Mouse (Mus musculus): ENCODE results near the gene Slc35a2. TPM values are rescaled to one million over a fixed set of nuclear protein-coding genes. Genes with fewer than 3 reads are reported as not detected.
"Not testable (repeated sequence)": the region's sequence is repeated elsewhere in the genome, so short reads cannot be mapped to it uniquely, and the experiment has no call there.

Gene Slc35a2
- total RNA-seq, 1 experiment from 2014 or later: 17.2 TPM

DNA sequence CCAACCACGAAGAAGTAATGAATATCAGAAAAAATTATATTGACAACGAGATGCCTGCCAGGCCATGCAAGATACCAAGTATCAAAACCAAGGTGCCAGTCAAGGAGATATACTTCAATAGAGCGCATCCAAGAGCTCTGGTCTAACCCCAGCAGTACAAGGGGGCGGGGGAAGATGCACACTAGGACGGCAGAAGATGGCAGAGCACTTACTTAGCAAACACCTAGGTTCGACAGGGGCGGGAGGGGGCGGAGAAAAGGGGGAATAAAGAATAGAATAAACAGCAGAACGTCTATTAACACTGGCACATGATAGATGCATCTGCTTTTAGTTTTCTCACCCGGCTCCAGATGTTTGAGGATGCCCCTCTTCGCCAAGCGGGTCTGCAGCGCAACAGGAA is 14.4 kb downstream of the Slc35a2 start:
- no peak for ATAC-seq (replicated peaks in 1 of 2; ENCODE audit: insufficient read depth in 1 of 2, low FRiP score in 2 of 2, low TSS enrichment in 1 of 2, low read depth in 1 of 2, poor library complexity in 2 of 2, severe bottlenecking in 2 of 2)

DNA sequence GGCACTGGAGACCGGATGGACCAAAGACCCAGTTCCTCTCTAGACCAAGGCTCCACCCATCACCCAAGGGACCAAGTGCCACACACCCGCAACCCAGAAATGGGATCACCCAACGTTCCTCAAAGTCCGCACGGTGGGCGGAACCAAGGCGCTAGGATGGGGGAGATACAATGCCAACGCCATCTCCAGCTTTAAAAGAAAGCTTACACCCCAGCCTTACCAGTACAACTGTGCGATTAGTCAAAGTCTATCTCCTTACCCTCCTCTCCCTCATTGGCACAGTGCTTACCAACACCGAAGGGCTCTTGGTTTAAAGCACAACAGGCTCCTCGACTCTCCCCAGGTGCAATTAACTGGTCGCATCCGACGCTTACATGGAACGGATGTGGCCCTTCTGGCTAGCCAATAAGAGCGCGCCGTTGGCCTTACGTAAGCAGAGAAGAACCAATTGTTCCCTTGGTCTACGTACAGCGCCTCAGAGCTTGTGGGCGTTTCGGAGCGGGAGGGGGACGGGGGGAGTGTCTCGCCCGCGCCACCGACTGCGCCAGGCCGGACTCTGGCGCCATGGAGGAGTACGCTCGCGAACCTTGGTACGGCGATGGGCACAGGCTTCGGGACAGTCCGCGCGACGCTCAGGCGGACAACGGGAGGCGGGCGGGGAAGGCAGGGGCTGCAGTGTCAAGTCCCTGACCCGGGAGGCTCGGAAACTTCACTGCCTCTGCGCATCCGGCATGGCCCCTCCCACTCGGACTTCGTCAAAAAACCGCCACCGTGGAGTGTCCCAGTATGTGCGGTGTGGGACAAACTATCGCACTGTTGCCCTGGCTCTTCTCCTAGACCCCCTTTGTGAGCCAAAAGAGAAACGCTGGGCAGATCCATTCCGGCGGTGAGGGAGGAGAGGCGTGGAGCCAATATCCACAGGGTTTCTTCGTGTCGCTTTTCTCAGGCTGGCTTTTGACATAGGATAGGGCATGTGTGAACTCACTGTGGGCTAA is 15.3 kb downstream of the Slc35a2 start, which contains the start of the genes Pqbp1 and Timm17b:
Pqbp1 (minus strand) TSS at position 390 of the 995 bp plus-strand sequence.
Timm17b (plus strand) TSS at position 478 of the 995 bp plus-strand sequence.
- ATAC-seq (replicated peaks in 1 of 2; ENCODE audit: insufficient read depth in 1 of 2, low FRiP score in 2 of 2, low TSS enrichment in 1 of 2, low read depth in 1 of 2, poor library complexity in 2 of 2, severe bottlenecking in 2 of 2): peak; percentile 97 to 98

DNA sequence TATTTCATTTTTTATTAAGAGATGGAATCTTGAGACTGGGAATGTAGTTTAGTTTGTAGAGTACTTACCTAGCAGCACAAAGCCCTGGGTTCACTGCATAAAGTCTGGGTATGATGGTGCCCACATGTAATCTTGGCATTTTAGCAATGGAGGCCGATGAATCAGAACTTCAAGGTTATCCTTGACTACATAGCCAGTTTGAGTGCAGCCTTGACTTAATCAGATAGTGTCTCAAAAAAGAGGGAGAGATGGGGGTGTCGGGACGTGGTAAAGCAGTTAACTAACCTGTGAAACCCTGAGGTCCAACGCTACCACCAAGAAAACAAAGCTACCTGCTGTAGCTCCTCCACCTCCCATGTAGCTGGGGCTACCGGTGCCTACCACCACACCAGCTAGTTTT is 20.6 kb downstream of the Slc35a2 start:
- no peak for ATAC-seq (replicated peaks in 1 of 2; ENCODE audit: insufficient read depth in 1 of 2, low FRiP score in 2 of 2, low TSS enrichment in 1 of 2, low read depth in 1 of 2, poor library complexity in 2 of 2, severe bottlenecking in 2 of 2)

DNA sequence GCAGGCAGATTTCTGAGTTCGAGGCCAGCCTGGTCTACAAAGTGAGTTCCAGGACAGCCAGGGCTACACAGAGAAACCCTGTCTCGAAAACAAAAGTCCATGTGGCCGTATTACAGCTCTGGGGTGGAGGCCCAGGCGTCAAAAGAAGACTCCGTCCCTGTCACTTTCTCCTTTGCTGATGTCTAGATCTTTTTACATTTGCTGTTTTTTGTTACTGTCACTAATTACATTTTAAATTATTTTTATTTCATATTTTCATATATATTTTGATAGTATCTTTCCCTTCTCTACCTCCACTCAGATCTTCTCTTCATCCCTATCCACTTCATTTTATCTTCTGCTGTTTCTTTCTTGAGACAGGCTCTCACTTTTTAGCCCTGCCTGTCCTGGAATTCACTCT is 23.9 kb downstream of the Slc35a2 start, which contains the start of gene Gm10491:
Gm10491 (minus strand) TSS at position 101 of the 400 bp plus-strand sequence.
- no peak for ATAC-seq (replicated peaks in 1 of 2; ENCODE audit: insufficient read depth in 1 of 2, low FRiP score in 2 of 2, low TSS enrichment in 1 of 2, low read depth in 1 of 2, poor library complexity in 2 of 2, severe bottlenecking in 2 of 2)

DNA sequence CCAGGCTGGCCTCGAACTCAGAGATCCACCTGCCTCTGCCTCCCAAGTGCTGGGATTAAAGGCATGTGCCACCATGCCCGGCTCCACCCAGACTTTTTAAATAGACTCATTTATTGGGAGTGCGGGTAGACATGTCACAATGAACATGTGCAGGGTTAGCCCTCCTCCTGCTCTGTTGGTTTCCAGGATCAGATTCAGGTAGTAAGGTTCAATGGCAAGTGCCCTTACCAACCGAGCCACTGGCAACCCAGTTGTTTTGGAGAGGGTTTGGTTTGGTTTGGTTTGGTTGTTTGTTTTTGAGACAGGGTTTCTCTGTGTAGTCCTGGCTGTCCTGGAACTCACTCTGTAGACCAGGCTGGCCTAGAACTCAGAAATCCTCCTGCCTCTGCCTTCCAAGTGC is 25.4 kb downstream of the Slc35a2 start, which contains the start of gene Gm10490:
Gm10490 (plus strand) TSS at position 301 of the 400 bp plus-strand sequence.
- ATAC-seq (replicated peaks in 1 of 2; ENCODE audit: insufficient read depth in 1 of 2, low FRiP score in 2 of 2, low TSS enrichment in 1 of 2, low read depth in 1 of 2, poor library complexity in 2 of 2, severe bottlenecking in 2 of 2): not testable (repeated sequence)

DNA sequence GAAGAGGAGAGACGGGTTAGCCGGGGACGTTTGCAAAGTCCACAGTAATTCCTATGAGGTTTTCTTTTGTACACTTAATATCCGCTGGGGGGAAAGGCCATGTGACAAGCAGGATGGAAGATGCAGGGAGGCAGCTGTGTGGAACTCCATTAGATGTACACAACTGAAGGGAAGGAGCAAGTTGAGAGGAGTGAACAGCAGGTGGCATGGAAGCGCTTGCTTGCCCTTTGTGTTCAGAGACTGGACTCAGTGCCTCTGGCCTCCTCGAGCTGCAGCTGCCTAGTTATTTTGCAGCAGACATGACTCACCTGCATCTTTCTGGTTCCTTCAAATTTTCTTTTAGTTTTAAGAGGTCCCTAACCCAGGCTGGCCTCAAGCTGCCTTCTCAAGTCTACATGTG is 26.6 kb downstream of the Slc35a2 start:
- no peak for ATAC-seq (replicated peaks in 1 of 2; ENCODE audit: insufficient read depth in 1 of 2, low FRiP score in 2 of 2, low TSS enrichment in 1 of 2, low read depth in 1 of 2, poor library complexity in 2 of 2, severe bottlenecking in 2 of 2)

DNA sequence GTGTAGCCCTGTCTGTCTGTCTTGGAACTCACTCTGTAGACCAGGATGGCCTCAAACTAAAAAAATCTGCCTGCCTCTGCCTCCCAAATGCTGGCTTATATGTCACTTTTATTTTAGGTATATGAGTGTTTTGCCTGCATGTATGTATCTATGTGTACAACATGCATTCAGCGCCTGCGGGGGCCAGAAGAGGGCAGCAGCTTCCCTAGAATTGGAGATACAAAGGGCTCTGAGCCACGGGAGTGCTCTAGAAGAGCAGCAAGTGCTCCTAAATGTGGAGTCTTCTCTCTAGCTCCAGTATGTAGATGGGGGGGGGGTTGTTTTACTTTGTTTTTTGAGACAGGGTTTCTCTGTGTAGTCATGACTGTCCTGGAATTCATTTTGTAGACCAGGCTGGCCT is 31.8 kb downstream of the Slc35a2 start:
- ATAC-seq (replicated peaks in 1 of 2; ENCODE audit: insufficient read depth in 1 of 2, low FRiP score in 2 of 2, low TSS enrichment in 1 of 2, low read depth in 1 of 2, poor library complexity in 2 of 2, severe bottlenecking in 2 of 2): peak; percentile 59 to 77; a peak in 3 of 4 replicates

DNA sequence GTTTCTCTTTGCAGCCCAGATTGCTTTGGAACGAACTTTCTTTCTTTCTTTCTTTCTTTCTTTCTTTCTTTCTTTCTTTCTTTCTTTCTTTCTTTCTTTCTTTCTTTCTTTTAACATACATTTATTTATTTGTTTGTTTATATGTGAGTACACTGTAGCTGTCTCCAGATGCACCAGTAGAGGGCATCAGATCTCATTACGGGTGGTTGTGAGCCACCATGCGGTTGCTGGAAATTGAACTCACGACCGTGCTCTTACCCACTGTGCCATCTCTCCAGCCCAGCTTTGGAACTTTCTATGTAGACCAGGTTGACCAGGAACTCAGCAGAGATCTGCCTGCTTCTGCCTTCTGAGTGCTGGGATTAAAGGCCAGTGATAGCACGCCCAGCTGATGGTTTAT is 34.1 kb downstream of the Slc35a2 start:
- ATAC-seq (replicated peaks in 1 of 2; ENCODE audit: insufficient read depth in 1 of 2, low FRiP score in 2 of 2, low TSS enrichment in 1 of 2, low read depth in 1 of 2, poor library complexity in 2 of 2, severe bottlenecking in 2 of 2): not testable (repeated sequence)

DNA sequence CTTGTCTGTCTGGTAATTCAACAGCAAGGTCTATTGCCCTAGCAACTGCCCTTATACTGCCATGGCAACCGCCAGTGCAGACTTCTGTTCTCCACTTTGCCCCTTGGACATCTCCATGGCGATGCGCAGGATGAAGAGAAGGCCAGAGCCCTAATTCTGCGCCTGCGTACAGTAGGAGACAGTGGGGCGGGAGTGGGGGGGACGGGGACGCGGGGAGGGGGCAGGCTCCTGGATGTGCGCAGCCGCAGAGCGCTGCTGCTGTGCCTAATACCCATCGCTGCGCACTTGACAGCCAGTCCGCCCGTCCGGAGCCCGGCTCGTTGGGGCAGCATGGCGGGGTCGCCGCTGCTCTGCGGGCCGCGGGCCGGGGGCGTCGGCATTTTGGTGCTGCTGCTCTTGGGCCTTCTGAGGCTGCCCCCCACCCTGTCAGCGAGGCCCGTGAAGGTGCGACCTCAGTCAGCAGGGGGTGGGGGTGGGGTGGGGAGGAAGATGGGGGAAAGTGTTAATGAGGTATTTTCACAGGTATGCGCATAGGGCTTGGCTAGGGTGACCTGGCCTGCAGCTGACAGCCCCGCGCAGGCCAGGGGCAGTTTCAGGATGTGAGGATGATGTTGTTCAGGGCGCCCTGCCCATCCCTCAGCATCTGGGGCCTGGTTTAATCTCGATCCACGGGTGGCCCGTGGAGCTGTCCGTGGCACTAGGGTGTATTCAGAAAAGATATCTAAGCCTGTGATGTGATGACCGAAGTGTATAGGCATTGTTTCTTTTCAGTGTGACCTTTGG is 36.0 kb downstream of the Slc35a2 start, which contains the start of gene Pcsk1n:
Pcsk1n (plus strand) TSS at position 222 of the 783 bp plus-strand sequence.
- no peak for ATAC-seq (replicated peaks in 1 of 2; ENCODE audit: insufficient read depth in 1 of 2, low FRiP score in 2 of 2, low TSS enrichment in 1 of 2, low read depth in 1 of 2, poor library complexity in 2 of 2, severe bottlenecking in 2 of 2)

DNA sequence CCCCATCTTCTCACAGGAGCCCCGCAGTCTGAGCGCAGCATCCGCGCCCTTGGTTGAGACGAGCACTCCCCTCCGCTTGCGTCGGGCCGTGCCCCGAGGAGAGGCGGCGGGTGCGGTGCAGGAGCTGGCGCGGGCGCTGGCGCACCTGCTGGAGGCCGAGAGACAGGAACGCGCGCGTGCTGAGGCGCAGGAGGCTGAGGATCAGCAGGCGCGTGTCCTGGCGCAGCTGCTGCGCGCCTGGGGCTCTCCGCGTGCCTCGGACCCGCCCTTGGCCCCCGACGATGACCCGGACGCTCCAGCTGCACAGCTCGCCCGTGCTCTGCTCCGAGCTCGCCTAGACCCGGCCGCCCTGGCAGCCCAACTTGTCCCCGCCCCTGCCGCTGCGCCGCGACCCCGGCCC is 38.2 kb downstream of the Slc35a2 start:
- ATAC-seq (replicated peaks in 1 of 2; ENCODE audit: insufficient read depth in 1 of 2, low FRiP score in 2 of 2, low TSS enrichment in 1 of 2, low read depth in 1 of 2, poor library complexity in 2 of 2, severe bottlenecking in 2 of 2): no peak

DNA sequence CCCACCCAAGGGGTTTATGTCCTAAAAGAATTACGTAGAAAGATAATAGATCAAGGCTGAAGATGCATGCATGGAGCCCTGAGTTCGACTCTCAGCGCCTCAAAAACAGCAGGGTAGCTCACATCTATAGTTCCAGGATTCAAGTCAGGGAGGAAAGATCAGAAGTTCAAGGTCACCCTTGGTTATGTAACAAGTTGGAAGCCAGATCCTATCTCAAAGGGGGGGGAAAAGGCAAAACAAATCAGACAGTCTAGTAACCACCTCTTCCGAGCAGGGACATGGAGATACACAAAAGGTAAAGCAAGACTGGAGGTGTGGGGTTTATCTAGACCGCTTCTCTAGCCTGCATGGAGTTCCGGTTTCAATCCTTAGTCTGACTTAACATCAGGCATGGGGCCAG is 42.4 kb downstream of the Slc35a2 start:
- ATAC-seq (replicated peaks in 1 of 2; ENCODE audit: insufficient read depth in 1 of 2, low FRiP score in 2 of 2, low TSS enrichment in 1 of 2, low read depth in 1 of 2, poor library complexity in 2 of 2, severe bottlenecking in 2 of 2): no peak

DNA sequence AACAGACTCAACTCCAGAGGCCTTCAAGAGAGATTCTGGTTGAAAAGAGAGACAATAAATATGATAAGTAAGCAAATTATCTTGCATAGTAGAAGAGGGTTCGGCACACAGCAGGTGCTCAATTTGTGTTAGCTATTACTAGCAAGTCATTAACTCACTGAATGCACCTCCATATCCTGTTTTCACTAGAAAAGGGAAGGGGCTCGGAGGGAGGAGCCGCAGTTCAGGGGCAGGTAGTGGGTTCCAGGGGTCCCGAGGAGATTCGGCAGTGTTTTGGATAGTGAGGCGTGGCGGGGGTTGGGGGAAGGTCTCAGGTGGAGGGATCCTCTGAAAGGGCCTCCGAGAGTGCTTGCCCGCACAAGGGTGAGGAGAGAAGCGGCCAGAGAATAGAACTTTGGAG is 43.3 kb downstream of the Slc35a2 start:
- ATAC-seq (replicated peaks in 1 of 2; ENCODE audit: insufficient read depth in 1 of 2, low FRiP score in 2 of 2, low TSS enrichment in 1 of 2, low read depth in 1 of 2, poor library complexity in 2 of 2, severe bottlenecking in 2 of 2): no peak

DNA sequence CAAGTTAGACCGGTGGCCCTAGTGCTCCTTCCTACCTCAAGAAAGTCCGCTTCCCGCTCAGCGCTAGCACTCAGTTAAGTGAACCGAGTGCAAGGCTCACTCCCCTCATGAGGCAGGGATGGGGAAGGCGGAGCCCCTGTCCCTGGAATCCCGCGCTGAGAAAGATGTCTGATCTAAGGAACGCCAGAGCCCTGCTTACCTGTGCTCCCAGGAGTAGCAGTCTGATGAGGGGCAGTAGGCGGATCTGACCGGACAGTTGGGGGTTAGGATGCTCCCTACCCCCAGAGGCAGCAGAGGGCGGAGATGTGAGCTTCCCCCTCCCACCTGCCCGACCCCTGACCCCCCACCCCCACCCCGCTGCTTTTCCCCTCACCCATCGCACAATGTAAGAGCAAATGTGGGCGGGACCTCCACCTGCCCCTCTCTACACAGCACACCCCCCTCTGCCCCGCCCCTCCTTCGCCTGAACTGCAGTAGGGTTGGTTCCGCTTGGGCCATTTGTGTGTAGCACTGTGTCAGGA is 44.5 kb downstream of the Slc35a2 start, which contains the start of gene Eras:
Eras (minus strand) TSS at position 338 of the 521 bp plus-strand sequence.
- ATAC-seq (replicated peaks in 1 of 2; ENCODE audit: insufficient read depth in 1 of 2, low FRiP score in 2 of 2, low TSS enrichment in 1 of 2, low read depth in 1 of 2, poor library complexity in 2 of 2, severe bottlenecking in 2 of 2): no peak

DNA sequence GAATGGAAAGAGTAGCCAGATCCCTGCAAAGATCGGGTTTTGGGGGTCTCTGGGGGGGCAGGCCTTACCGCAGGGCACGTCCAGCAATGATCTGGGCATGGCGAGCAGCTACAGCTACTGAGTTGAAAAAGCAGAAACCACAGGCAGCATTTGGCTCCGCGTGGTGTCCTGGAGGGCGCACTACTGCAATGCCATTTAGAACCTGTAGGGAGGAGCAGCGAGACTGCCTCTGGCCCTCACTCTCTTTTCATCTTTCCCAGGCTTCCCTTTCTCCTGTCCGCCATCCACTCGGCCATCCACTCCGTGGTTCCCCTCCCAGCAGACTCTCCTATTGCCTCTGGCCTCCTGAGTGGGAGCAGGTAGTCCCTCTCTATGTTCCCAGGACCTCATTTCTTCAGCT is 53.0 kb downstream of the Slc35a2 start:
- peak; percentile 32 to 56; a peak in 1 of 4 replicates for ATAC-seq (replicated peaks in 1 of 2; ENCODE audit: insufficient read depth in 1 of 2, low FRiP score in 2 of 2, low TSS enrichment in 1 of 2, low read depth in 1 of 2, poor library complexity in 2 of 2, severe bottlenecking in 2 of 2)

DNA sequence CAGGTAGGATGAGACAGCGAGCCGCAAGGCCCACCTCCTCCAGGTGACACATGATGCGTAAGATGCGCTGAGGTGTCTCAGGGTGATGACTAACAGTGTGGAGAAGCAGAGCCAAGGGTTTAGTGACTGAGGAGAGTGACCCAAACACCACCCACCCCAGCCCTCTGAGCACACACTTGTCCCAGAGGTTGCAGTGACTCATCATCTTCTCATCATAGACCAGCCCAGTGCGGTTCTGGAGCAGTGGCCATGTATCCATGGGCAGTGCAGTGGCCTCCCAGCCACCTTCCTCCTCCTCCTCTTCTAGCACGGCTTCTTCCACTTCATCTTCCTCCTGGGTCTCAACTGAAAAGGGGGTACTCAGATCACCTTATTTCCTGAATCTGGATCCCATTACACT is 53.8 kb downstream of the Slc35a2 start:
- no peak for ATAC-seq (replicated peaks in 1 of 2; ENCODE audit: insufficient read depth in 1 of 2, low FRiP score in 2 of 2, low TSS enrichment in 1 of 2, low read depth in 1 of 2, poor library complexity in 2 of 2, severe bottlenecking in 2 of 2)
